In the genomic region with DNA sequence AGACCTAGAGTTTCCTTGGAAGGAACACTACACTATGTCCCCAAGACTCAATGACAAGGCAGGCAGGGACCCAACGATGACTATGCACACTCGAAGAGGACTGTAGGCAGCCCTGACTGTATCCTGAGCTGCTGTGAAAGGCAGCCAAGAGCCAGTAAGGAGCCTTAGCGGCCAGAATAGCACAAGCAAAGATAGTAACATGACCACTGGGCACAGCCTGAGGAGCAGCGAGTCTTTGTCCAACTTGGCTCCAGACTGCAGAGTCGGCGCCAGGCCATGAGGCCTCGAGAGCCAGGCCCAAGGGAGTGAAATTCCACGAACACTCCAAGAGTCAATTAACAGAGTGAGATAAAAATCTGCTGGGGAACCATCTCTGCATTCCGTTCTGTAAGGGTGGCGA, we compare ENCODE assay signal across 11 mouse cellular contexts.
A peak's percentile ranks its signal among the peaks of the same experiment; 100 is the strongest.
DNase-seq lines count a peak whose midpoint lies in the region; ATAC-seq and TF ChIP-seq lines count a peak whose summit lies in the region.
"Had no signal": no experiment of that assay in that cellular context is flagged by ENCODE, and none has a peak within 500 bp of the region (broad histone marks: within the 10 kb centered on the region; RNA-seq: fewer than 3 reads in every experiment).

No protein-coding gene starts in this region.

- no peaks in the 10 kb centered on the region for H3K36me3 ChIP-seq in kidney, adult 2 months (ENCODE audit: control insufficient read depth, insufficient read depth, low read length)
- no peaks in the 10 kb centered on the region for H3K36me3 ChIP-seq in forebrain, embryonic 13.5 days (ENCODE audit: poor library complexity, severe bottlenecking)

- H3K4me3 ChIP-seq in kidney, adult 2 months (ENCODE audit: insufficient read depth, low read depth, low read length) = no peak overlapping the region
- H3K4me3 ChIP-seq in forebrain, embryonic 13.5 days = no peak overlapping the region
- H3K4me3 ChIP-seq: erythroblast, embryonic 14.5 days had no signal

- 0 out of 2 replicates have a peak, but pooled peaks cover 8% of the 10 kb centered on the region for H3K4me1 ChIP-seq in kidney, adult 2 months (ENCODE audit: control insufficient read depth, insufficient read depth, low read length)
- H3K4me1 ChIP-seq in forebrain, embryonic 13.5 days = peaks cover 17% of the 10 kb centered on the region; the same call in 1 of the 2 replicates

- TF ChIP-seq CTCF in kidney, adult 2 months (conservative IDR thresholded peaks at IDR 0.05; ENCODE audit: insufficient read depth, insufficient read length, low read depth, low read length) = no peak

- no peaks in the 10 kb centered on the region for H3K9me3 ChIP-seq in forebrain, embryonic 13.5 days (replicated peaks)

- H3K27me3 ChIP-seq in kidney, adult 2 months (replicated peaks; ENCODE audit: control insufficient read depth, insufficient read depth, low read length) = no peaks in the 10 kb centered on the region
- no peaks in the 10 kb centered on the region for H3K27me3 ChIP-seq in forebrain, embryonic 13.5 days
- H3K27me3 ChIP-seq: CH12.LX had no signal

- no peak for ATAC-seq in granulocyte monocyte progenitor cell, adult 5-6 weeks (replicated peaks; ENCODE audit: poor library complexity, severe bottlenecking)
- ATAC-seq in forebrain, embryonic 13.5 days = no peak

- no peak overlapping the region for H3K27ac ChIP-seq in kidney, adult 2 months (ENCODE audit: insufficient read depth, low read depth, low read length)
- H3K27ac ChIP-seq in forebrain, embryonic 13.5 days = no peak overlapping the region

- no peak for TF ChIP-seq POLR2A in kidney, adult 2 months (IDR thresholded peaks at IDR 0.05; ENCODE audit: low read depth, low read length)

- DNase-seq in kidney, adult 2 months = peak; percentile 88
- DNase-seq in kidney, postnatal 4 days = no peak
- peak; percentile 78 for DNase-seq in NIH3T3 (ENCODE audit: low read depth)
- DNase-seq in fibroblast of lung, adult 2 months (ENCODE audit: low read depth) = peak; percentile 37
- DNase-seq in lung, adult 18-20 months = peak; percentile 78 to 79
- no peak for DNase-seq in frontal cortex, postnatal 10 days (ENCODE audit: low spot score in 2 of 2)

- 54% methylated on average over 10 of the region's 10 CpGs for WGBS in kidney, adult 2 months
- 92% methylated on average over 10 of the region's 10 CpGs for WGBS in forebrain, embryonic 13.5 days

- no peak overlapping the region for H3K4me2 ChIP-seq in forebrain, embryonic 13.5 days
- H3K4me2 ChIP-seq: midbrain, embryonic 11.5 days had no signal

- H3K9ac ChIP-seq in forebrain, embryonic 13.5 days = no peak overlapping the region

Comparison
In these comparisons a context has a peak if more than half of its experiments do, and no peak if none do; other contexts are left out.
1. DNase-seq: peak in kidney, adult 2 months (single experiment), NIH3T3 (single experiment), fibroblast of lung, adult 2 months (single experiment) and lung, adult 18-20 months (2 of 2); none in kidney, postnatal 4 days (0 of 2) and frontal cortex, postnatal 10 days (0 of 2).